Mouse (Mus musculus) hindbrain, embryonic 13.5 days (tissue): ENCODE data around the gene Dnajc15. TPM values are rescaled to one million over a fixed set of nuclear protein-coding genes. Genes with fewer than 3 reads are reported as not detected.
A peak's percentile ranks its signal among the peaks of the same experiment; 100 is the strongest.

ENCODE experiments used
- ATAC-seq: fragments of 200-750 bp; cut with Nextera tagmentation; 2 replicates; pipeline ENCODE4 v1.8.0; 2017; ENCODE audit warnings: moderate TSS enrichment; ENCODE audit not compliant: low FRiP score
- H3K27ac ChIP-seq: fragments of 300-500 bp; sonication (generic); 2 replicates; pipeline ENCODE4 v1.5.1; 2015; ENCODE audit warnings: inconsistent platforms, mild to moderate bottlenecking, moderate library complexity
- H3K27me3 ChIP-seq: fragments of 300-500 bp; sonication (generic); 2 replicates; pipeline ENCODE4 v1.6.1; 2015; ENCODE audit warnings: mild to moderate bottlenecking, inconsistent platforms
- H3K36me3 ChIP-seq: fragments of 300-500 bp; sonication (generic); 2 replicates; pipeline ENCODE4 v1.6.1; 2015; ENCODE audit warnings: mild to moderate bottlenecking, inconsistent platforms
- H3K4me1 ChIP-seq: fragments of 300-500 bp; sonication (generic); replicated peaks from 2 replicates; pipeline ENCODE4 v1.6.1; 2015; ENCODE audit warnings: inconsistent platforms
- H3K4me2 ChIP-seq: fragments of 300-500 bp; sonication (generic); 2 replicates; pipeline ENCODE4 v1.6.1; 2015; ENCODE audit warnings: inconsistent platforms, mild to moderate bottlenecking, moderate library complexity
- H3K4me3 ChIP-seq: fragments of 300-500 bp; sonication (generic); 2 replicates; pipeline ENCODE4 v1.5.1; 2015; ENCODE audit warnings: mild to moderate bottlenecking, inconsistent platforms
- H3K9ac ChIP-seq: fragments of 300-500 bp; sonication (generic); 2 replicates; pipeline ENCODE4 v1.6.1; 2015; ENCODE audit warnings: mild to moderate bottlenecking, inconsistent platforms
- H3K9me3 ChIP-seq: fragments of 300-500 bp; sonication (generic); 2 replicates; pipeline ENCODE4 v1.6.1; 2016; ENCODE audit warnings: inconsistent platforms
- WGBS: fragments of 180-500 bp; shearing (Covaris S2); methylation state at CpG from one replicate; pipeline ENCODE4 v1.1.7; 2015; 5-methylcytosine and 5-hydroxymethylcytosine counted together
- polyA plus RNA-seq: library from polyadenylated mRNA; unstranded; fragments of >200 nt; fragmentation: Nextera tagmentation; extraction: Ambion mirVana; gene quantifications from 2 replicates; pipeline ENCODE4 v1.2.1, GENCODE M21; 2015

Dnajc15 gene
- polyA plus RNA-seq, result 84.7 and 90.8 TPM in 2 replicates

GRCm38 (mm10) chr14:77874304-77875241 lies at the start of gene Dnajc15:
TSS of gene Dnajc15 (minus strand) at chr14:77875125.
- Histone ChIP-seq H3K27me3 (no peaks in the 10 kb centered on the region), H3K4me1 (peaks cover 4% of the 10 kb centered on the region), H3K27ac (no peak within 1 kb of the TSS), H3K9me3 (no peaks in the 10 kb centered on the region; the same call in 1 of the 2 replicates), H3K4me2 (peak within 1 kb of the TSS; percentile 81), H3K9ac (peak within 1 kb of the TSS; percentile 84), H3K36me3 (0 out of 2 replicates have a peak, but pooled peaks cover 2% of the 10 kb centered on the region), H3K4me3 (peak within 1 kb of the TSS; percentile 80)
- ATAC-seq, result peak; percentile 88
- WGBS, result 2% methylated on average over 44 of the region's 44 CpGs

GRCm38 (mm10) chr14:77923076-77923865 lies 48.3 kb upstream of the Dnajc15 start:
- WGBS, result 92% methylated on average over 6 of the region's 6 CpGs
- Histone ChIP-seq H3K4me1 (peaks cover 13% of the 10 kb centered on the region), H3K36me3 (no peaks in the 10 kb centered on the region), H3K9me3 (no peaks in the 10 kb centered on the region), H3K9ac (no peak overlapping the region), H3K27ac (no peak overlapping the region), H3K27me3 (no peaks in the 10 kb centered on the region), H3K4me3 (no peak overlapping the region), H3K4me2 (no peak overlapping the region)
- no peak for ATAC-seq

- H3K27me3 ChIP-seq, result no peaks in the 10 kb centered on the region
- H3K36me3 ChIP-seq, result no peaks in the 10 kb centered on the region
- H3K4me1 ChIP-seq, result peaks cover 13% of the 10 kb centered on the region
- H3K9me3 ChIP-seq, result no peaks in the 10 kb centered on the region
- 85% methylated on average over 8 of the region's 8 CpGs for WGBS
- no peak overlapping the region for H3K27ac ChIP-seq
- H3K9ac ChIP-seq, result no peak overlapping the region
- no peak overlapping the region for H3K4me2 ChIP-seq
- H3K4me3 ChIP-seq, result no peak overlapping the region
- no peak for ATAC-seq
Observed at GRCm38 (mm10) chr14:77921641-77922040, 46.7 kb upstream of the Dnajc15 start.

GRCm38 (mm10) chr14:77915776-77916175 lies 40.9 kb upstream of the Dnajc15 start:
- Histone ChIP-seq H3K4me3 (no peak overlapping the region), H3K4me2 (no peak overlapping the region), H3K27me3 (no peaks in the 10 kb centered on the region), H3K9ac (no peak overlapping the region), H3K4me1 (no peaks in the 10 kb centered on the region; the same call in 1 of the 2 replicates), H3K9me3 (no peaks in the 10 kb centered on the region), H3K27ac (no peak overlapping the region), H3K36me3 (no peaks in the 10 kb centered on the region)
- no peak for ATAC-seq
- 61% methylated on average over 5 of the region's 5 CpGs for WGBS

GRCm38 (mm10) chr14:77906586-77906985 lies 31.7 kb upstream of the Dnajc15 start:
- Histone ChIP-seq H3K27ac (no peak overlapping the region), H3K9me3 (no peaks in the 10 kb centered on the region), H3K4me3 (no peak overlapping the region), H3K36me3 (no peaks in the 10 kb centered on the region), H3K9ac (no peak overlapping the region), H3K4me2 (no peak overlapping the region), H3K4me1 (no peaks in the 10 kb centered on the region), H3K27me3 (no peaks in the 10 kb centered on the region)
- ATAC-seq, result no peak
- 87% methylated on average over 5 of the region's 5 CpGs for WGBS

- Histone ChIP-seq H3K4me1 (no peaks in the 10 kb centered on the region), H3K27me3 (no peaks in the 10 kb centered on the region), H3K27ac (no peak overlapping the region), H3K4me3 (no peak overlapping the region), H3K9me3 (no peaks in the 10 kb centered on the region), H3K36me3 (no peaks in the 10 kb centered on the region), H3K9ac (no peak overlapping the region), H3K4me2 (no peak overlapping the region)
- ATAC-seq, result no peak
- 60% methylated on average over 5 of the region's 5 CpGs for WGBS
Observed at GRCm38 (mm10) chr14:77905466-77905865, 30.5 kb upstream of the Dnajc15 start.

- no peak within 1 kb of the TSS for H3K4me3 ChIP-seq
- no peak within 1 kb of the TSS for H3K4me2 ChIP-seq
- H3K9me3 ChIP-seq, result no peaks in the 10 kb centered on the region
- no peak within 1 kb of the TSS for H3K9ac ChIP-seq
- no peak within 1 kb of the TSS for H3K27ac ChIP-seq
- WGBS, result 66% methylated on average over 15 of the region's 15 CpGs
- H3K27me3 ChIP-seq, result no peaks in the 10 kb centered on the region
- ATAC-seq, result no peak
- H3K4me1 ChIP-seq, result no peaks in the 10 kb centered on the region
- H3K36me3 ChIP-seq, result no peaks in the 10 kb centered on the region
Observed at GRCm38 (mm10) chr14:77904171-77904762, 29.3 kb upstream of the Dnajc15 start, which contains the start of gene Epsti1. TSS of gene Epsti1 (plus strand) at chr14:77904239.

- Histone ChIP-seq H3K4me3 (no peak overlapping the region), H3K4me1 (no peaks in the 10 kb centered on the region), H3K4me2 (no peak overlapping the region), H3K27me3 (no peaks in the 10 kb centered on the region), H3K9me3 (no peaks in the 10 kb centered on the region), H3K9ac (no peak overlapping the region), H3K36me3 (no peaks in the 10 kb centered on the region), H3K27ac (no peak overlapping the region)
- WGBS, result 95% methylated on average over 3 of the region's 3 CpGs
- no peak for ATAC-seq
Observed at GRCm38 (mm10) chr14:77902541-77902940, 27.6 kb upstream of the Dnajc15 start.

- no peak overlapping the region for H3K9ac ChIP-seq
- no peak overlapping the region for H3K4me2 ChIP-seq
- H3K9me3 ChIP-seq, result no peaks in the 10 kb centered on the region
- ATAC-seq, result no peak
- H3K27ac ChIP-seq, result no peak overlapping the region
- 78% methylated on average over 3 of the region's 3 CpGs for WGBS
- H3K4me3 ChIP-seq, result no peak overlapping the region
- no peaks in the 10 kb centered on the region for H3K36me3 ChIP-seq
- H3K27me3 ChIP-seq, result no peaks in the 10 kb centered on the region
- H3K4me1 ChIP-seq, result no peaks in the 10 kb centered on the region
Observed at GRCm38 (mm10) chr14:77895951-77896350, 21.0 kb upstream of the Dnajc15 start.

- Histone ChIP-seq H3K9ac (no peak overlapping the region), H3K27me3 (no peaks in the 10 kb centered on the region), H3K4me1 (no peaks in the 10 kb centered on the region), H3K4me3 (no peak overlapping the region), H3K36me3 (no peaks in the 10 kb centered on the region), H3K9me3 (no peaks in the 10 kb centered on the region), H3K4me2 (no peak overlapping the region), H3K27ac (no peak overlapping the region)
- WGBS, result 87% methylated on average over 7 of the region's 7 CpGs
- ATAC-seq, result no peak
Observed at GRCm38 (mm10) chr14:77889911-77890310, 15.0 kb upstream of the Dnajc15 start.

GRCm38 (mm10) chr14:77886941-77887340 lies 12.0 kb upstream of the Dnajc15 start:
- 92% methylated on average over 4 of the region's 4 CpGs for WGBS

GRCm38 (mm10) chr14:77886376-77886775 lies 11.5 kb upstream of the Dnajc15 start:
- no peak for ATAC-seq
- Histone ChIP-seq H3K9ac (no peak overlapping the region), H3K4me3 (no peak overlapping the region), H3K27ac (no peak overlapping the region), H3K9me3 (no peaks in the 10 kb centered on the region), H3K36me3 (no peaks in the 10 kb centered on the region), H3K4me1 (no peaks in the 10 kb centered on the region), H3K4me2 (no peak overlapping the region), H3K27me3 (no peaks in the 10 kb centered on the region)
- WGBS, result 79% methylated on average over 3 of the region's 3 CpGs

More at GRCm38 (mm10) chr14:77886941-77887340, 12.0 kb upstream of the Dnajc15 start:
- no peak overlapping the region for H3K9ac ChIP-seq
- H3K9me3 ChIP-seq, result no peaks in the 10 kb centered on the region
- H3K4me3 ChIP-seq, result no peak overlapping the region
- no peak overlapping the region for H3K27ac ChIP-seq
- no peaks in the 10 kb centered on the region for H3K4me1 ChIP-seq
- no peaks in the 10 kb centered on the region for H3K27me3 ChIP-seq
- ATAC-seq, result no peak
- H3K36me3 ChIP-seq, result no peaks in the 10 kb centered on the region
- no peak overlapping the region for H3K4me2 ChIP-seq
